Mouse (Mus musculus): Measurements from ENCODE around the gene Gins2.

Gene Gins2

DNA sequence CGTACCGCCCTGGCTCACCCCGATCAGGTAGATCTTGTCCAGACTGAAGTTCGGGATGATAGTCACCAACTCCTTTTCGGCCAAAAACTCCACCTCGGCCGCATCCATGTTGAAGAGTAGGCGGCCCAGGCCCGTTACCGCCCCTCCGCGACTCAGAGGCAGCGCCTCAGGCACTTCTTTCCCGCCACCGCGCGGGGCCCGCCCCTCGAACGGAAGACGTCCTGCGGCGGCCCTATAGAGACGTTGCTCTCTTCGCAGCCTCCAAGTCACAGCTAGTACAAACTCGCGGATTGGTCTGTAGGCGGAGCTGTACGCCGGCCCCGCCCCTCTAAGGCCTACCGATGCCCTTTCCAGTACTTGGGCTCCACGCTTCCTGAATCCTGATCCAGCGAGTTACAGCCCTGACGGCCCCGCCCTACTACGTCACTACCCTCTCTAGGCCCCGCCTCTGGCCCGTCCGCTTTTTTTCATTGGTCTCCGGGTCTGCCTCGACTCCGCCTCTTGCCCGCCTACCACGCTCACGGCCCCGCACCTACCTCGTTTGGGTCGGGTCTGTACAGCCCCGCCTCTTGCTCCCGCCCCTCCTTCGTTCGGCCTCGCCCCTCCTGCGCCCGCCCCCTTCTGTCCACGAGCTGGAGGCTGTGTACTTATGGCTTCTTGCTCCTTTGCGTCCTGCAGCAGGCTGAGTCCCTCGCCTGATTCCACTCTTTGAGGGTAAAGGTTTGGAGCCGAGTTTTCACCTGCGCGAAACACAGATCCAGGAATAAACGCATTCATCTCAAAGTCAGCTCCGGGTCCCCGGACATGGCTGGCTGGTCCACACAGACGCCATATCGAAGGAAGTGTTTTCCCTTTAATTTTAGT, at the start of gene Gins2:
TSS of gene Gins2 (minus strand) at position 397 of the 864 bp plus-strand sequence.
- peak; percentile 99 for DNase-seq (ENCODE audit: low spot score)

DNA sequence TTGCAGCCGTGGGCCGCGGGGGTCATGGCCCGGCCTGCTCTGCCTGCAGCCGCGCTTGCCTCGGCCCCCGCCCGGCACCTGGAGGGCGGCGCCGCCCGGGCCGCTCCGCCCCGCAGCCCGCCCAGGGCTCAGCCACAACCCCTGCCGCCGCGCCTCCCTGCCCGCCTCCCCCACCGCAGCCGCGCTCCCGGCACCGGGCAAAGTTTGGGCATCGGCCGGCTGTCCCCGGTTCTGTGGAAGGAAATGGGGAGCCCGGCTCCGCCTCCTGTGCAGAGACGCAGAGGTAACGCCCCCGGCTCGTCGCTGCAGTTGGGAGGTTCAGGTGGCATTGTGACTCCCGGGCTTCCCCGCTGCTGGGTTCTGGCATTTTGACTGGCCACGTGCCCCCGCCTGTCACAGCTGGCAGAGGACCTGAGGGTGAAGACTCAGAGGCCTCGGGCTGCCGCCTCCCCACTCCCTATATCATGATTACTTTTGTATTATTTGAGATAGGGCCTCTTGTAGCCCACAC, 45.3 kb upstream of the Gins2 start:
- DNase-seq (ENCODE audit: low spot score): peak; percentile 64

DNA sequence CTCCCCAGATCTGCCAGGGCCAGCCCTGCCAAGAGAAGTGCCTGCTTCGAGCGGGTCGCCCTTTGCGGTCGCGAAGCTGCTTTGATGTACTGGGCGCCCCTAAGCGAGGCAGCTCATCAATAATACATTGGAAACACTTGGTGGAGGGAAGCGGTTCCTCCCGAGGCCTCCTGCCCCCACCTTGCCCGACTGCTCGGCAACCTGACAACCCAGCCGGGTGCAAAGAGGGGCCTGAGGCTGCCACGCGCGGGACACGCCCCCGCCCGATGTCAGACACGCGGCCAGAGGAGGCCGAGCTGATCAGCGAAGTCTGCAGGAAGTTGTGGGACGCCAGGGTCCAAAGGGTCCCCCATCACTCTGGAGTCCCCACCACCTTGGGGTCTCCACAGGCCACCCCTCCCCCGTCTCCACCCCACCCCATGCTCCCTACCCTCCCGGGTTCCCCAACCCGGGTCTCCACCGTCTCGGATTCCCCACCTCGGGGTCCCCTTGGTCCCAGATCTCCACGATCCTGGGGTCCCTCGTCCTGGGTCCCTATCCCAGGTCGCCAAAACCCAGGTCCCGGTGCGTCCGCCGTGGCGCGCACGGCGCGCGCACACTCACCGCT, 44.7 kb upstream of the Gins2 start:
- DNase-seq (ENCODE audit: low spot score): peak; percentile 12

DNA sequence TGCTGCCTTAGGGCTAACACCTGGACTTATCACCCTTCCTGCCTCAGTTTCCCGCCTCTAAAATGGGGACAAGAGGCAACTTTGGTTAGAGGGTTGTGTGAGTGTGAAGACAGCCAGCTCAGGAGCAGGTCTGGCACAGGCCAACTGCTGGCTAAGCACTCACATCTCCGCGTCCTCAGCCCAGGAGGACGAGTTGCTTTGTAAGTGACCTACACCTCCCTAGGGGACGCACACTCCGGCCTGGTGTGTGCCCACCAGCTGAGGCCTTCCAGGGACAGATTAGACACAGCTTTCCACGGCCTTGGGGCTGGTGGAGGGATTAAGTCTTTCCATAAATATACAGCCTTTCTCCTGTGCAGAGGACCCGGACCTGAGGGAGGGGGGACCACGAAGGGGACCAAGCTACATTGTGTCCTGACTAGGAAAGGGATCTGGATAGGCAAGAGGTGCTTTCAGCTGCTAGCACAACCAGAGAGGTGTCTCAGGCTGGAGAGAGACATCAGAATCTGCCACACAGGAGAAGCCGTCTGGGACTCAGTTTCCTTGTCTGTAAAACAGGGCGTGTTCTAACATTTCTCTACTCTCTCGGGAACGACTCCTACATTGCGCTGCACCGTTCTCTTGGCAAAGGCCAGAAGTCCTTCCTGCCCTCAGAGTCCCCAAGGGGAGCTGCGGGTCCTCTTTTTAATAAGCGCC, 44.0 kb upstream of the Gins2 start:
- no peak for DNase-seq (ENCODE audit: low spot score)

DNA sequence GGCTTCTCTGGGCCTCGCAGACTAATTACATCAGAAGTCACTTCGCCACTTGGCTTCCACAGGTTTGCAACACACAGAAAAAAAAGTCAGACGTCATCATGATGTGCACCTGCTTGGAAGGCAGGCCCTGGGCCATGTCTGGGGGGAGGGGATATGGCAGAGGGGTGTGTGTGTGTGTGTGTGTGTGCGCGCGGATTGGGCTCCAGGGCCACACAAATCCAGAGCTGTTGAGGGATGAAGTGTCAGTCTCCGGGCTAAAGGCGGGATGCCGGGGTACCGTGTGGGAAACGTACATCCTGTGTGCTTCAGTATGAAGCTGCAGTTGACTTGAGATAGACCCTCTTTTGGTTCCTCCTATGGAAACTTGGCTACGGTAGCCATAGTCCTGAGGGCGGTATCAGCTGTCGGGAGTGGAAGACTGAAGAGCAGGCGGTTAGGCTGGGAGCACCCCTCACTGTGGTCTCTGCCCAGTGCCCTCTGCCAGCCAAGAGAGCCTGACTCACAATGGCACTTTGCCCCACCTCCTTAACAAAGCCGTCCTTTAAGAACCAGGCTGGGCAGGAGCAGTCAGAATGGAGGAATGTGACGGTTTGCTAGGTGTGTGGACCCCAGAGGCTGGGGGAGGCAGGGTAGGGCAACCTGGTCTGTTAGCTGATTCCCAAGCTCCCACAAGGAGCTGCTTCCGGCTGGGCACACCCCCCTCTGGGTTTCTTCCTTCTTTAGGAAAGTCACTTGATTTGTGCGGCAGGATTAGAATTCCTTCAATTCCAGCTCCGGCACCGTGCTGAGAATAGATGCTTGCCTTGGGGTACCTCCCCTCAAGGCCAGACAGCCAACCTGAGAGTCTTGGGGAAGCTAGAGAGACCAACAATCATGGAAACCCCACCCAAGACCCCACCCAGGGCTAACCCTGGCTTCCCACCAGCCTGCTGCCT, 42.6 kb upstream of the Gins2 start:
- DNase-seq (ENCODE audit: low spot score): no peak

DNA sequence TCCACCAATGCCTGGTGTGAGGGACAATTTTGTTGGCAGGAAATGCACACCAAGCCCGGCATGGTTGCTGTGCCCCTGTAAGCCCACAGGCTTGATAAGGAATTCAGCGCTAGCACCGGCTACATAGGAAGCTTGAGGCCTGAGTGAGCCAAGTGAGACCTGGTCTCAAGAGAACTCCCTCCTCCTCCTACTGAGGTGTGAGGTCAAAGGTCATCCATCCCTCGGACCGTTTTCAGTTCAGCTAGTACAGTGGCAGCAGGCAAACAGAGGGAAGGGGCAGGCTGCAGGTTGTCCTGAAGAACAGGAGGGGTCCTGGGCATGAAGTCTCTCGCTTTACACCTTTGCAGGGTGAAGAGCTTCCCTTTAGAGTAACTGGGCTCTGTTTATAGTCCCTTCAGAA, 41.7 kb upstream of the Gins2 start:
- DNase-seq (ENCODE audit: low spot score): no peak

DNA sequence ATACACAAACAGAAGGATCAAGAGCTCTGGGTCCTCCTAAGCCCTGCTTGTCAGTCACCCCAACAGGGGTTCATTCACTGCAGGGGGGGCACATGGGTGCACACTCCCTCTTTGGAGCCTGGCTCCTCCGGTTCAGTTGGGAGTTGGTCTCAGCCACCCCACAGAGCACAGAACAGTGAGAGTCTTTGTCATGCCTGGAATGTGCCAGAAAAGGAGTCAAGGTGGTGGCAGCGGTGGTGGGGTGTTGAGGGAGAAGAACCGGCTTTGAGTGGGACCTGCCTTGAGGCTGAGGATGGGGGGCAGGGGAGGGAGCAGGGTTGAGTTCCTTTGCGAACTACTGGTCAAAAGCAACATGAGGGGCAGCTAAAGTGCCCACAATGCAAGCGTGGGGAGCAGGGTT, 40.9 kb upstream of the Gins2 start:
- no peak for DNase-seq (ENCODE audit: low spot score)

DNA sequence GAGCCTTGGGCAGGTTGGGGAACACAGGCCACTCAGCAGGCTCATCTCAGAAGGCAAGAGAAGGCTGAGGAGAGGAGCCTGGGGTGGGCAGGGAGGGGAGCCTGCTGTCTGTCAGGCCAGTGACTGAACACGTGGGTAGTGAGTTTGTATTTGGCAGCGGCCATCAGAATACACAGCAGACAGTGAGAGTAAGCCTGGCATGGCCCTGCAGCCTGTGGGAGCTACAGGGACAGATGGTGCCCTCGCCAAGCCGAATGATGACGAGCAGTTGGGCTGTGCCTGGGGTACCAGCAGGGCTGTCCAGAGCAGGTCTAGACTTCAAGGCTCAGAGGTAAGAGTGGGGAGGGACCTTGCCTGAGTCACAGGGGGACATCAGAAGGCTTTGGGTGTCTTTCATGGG, 38.2 kb upstream of the Gins2 start:
- DNase-seq (ENCODE audit: low spot score): no peak

DNA sequence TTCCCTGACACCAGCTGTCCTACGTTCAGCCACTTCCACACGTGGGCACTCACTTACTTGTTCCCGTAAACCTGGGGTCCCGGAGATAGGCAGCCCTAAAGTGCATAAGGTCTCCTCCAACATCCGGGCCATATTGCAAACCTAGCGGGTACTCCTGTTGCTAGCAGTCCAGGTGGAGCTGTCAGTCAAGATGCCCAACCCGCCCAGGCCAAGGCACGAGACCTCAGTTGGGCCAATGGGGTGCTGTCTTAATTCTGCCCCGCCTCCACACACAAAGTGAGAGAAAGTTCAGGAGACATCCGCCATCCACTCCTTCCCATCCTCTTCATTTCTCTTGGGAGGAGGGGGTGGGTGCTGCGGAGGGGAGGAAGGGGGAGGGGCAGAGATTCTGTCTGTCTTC, 37.4 kb upstream of the Gins2 start:
- DNase-seq (ENCODE audit: low spot score): no peak

DNA sequence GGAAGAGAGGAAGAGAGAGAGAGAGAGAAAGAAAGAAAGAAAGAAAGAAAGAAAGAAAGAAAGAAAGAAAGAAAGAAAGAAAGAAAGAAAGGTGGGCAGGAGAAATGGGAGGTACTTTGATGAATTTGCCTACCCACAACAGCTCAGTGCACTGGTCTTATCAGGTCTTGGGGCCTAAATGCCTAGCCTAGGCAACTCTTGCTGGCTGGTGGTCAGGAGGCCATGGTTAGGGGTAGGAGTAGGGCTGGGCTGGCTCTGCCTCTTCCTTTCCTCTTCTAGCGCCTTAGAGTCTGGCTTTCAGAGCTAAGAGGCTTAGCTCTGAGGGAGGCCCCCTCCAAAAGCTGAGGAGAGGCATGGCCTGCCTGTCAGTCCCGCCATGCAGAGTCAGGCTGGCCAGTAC, 34.5 kb upstream of the Gins2 start:
- DNase-seq (ENCODE audit: low spot score): no peak

DNA sequence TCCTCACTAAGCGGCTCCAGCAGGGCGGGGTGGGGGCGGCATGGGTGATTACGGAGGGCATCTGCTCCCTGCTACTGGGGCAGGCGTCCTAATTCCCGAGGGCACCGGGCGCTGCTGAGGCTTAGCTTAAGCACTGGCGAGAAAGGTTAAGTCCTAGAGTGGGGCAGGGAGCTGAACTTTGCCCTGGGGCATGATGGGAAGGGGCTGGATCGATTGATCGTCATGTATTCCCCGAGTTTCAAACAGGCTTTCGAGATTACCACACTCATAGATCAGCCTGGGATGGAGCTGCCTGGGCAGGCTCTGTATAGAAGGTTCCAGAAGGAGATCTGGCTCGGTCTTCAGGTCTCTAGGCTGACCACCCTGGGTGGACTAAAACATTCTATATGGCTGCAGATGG, 33.1 kb upstream of the Gins2 start:
- no peak for DNase-seq (ENCODE audit: low spot score)

DNA sequence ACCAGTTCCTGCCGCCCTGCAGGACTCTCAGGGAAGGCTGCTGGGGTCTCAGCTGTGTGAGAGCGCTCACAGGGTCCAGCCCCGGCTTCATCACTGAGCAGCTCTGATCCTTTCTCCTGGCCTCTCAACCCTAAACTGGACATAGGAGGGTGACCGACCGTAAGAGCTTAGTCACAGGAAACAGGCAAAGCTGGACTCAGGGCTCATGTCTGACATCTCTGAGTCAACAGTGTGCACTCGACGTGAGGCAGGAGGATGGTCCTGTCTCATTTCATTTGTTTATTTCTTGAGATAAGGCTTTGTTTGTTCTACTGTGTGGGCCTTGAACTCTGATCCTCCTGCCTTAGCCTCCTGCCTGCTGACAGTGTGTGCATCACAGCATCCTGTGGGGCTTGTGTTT, 31.3 kb upstream of the Gins2 start:
- no peak for DNase-seq (ENCODE audit: low spot score)

DNA sequence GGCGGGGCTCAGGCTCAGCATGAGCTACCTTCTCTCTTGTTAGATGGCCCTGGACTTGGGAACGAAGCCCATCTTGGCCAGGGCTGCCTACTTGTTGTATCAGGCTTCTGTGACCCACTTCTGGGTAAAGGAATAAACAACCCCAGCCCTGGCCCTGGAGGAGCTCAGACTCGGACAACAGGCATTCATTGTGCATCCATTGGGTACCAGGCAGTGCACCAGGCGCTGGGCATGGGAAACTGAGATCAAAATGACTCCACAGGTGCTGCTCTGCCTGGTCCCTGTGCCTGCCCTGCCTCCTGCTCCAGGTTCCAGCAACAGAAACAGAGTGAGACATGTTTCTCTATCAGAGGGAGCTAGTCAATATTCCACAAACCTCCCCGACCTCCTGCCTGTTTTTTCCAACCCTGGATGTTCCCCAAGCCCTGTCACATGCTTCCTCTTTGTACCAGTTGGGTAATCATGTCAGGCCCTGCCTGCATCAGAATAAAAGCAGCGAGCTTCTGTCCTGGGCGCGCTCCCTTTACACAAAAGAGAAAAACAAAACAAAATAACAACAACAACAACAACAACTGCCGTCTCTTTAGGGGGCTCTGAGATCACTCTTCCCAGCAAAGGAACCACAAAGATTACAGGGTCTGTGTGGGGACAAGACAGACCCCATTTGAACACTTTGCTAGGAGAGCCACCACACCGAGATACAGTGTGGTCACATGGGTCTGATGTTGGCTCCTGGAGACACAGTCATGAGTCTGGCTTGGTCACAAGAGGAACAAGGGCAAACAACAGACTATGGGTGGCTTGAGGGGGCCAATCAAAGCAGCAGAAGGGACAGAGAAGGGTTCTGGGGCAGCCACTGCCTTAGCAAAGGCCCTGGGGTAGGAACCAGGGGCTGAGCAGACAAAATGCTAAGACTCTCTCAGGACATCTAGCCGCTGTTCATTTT, 30.4 kb upstream of the Gins2 start:
- DNase-seq (ENCODE audit: low spot score): no peak

DNA sequence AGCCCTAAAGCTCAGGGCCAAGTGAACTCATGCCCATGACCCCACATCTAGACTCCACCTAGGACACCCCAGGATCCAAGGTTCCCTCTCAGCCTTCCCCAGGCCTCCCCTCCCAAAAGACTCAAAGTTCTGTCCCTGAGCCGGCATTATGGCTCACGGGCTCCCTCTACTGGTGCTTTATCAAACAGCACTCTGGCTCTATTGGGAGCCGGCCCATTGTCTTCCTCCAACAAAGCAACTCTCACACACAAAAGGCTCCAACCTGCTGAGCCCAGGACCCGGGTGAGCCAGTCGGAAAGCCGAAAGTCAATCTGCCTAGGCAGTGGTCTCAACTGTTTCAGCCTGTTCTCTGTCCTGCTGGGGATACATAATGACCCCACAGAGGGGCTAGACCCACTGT, 29.0 kb upstream of the Gins2 start:
- peak; percentile 49 for DNase-seq (ENCODE audit: low spot score)

DNA sequence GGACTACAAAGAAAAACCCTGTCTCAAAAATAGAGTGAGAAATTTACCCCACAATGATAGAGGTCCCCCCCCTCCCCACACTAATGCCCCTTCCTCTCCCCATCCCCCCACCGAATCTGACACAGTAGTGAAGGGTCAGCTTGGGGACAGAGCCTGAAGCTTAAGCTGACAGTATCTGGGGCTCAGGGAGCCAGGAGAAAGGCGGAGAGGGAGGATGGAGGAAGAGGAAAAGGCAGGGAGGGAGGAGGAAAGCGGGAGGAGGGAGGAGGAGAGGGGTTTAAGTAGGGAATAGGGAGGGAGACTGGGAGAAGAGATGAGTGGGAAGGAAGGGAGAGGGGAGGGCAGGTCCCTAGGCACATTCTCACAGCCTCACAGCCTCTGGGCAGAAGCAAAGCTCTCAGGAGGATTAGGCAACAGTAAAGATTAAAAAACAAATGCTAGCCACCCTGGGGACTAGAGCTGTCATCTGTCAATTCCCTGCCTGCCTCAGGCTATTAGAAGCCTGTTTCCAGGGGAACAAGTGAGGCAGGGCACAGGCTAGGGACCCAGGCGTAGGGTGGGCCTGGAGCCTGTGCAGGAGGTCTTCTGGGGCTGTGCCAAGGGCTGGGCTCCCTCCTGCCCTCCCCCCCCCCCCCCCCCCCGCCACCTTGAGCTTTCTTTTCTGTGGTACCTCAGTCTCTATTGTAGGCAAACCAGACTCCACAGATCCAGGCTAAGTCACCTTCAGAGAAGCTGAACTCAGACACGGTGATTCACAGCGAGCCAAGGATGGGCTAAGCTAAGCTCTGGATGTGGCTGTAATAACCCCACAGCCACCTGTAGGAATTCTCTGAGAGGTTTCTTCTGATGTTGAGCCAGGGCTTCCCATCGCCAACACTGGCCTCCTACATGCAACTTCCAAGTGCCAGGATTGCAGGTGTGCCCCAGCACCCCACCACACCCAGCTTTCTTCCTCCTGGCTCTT, 27.8 kb upstream of the Gins2 start:
- DNase-seq (ENCODE audit: low spot score): no peak

DNA sequence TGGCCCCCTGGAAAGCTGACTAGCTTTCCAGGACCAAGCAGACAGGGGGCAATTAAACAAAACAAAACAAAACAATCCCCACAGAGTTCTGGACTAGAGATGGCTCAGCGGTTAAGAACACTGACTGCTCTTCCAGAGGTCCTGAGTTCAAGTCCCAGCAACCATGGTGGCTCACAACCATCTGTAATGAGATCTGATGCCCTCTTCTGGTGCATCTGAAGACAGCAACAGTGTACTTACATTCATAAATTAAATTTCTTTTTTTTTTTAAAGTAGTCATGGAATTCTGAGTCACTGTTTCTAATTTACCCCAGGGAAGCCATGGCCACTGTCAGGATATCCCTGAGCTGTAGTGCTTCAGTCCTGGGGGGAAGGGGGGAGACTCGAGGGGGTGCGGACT, 25.4 kb upstream of the Gins2 start:
- no peak for DNase-seq (ENCODE audit: low spot score)

DNA sequence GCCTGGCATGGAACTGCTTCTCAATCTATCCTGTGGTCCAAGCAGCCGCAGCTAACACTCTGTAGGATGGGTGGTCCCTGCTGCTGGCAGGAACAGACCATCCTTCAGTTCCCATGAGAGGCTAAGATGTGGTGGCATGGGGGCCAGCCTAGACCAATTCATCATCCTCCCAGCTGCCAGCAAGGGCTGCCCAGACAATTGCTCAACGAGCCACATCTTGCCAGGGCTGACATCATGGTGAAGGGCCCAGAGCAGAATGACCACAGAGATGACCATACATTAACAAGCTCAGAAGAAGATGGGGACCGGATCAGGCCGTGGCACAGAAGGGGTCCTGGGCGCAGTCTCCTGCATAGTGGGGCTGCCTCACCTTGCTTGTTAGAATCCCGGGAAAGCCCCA, 21.7 kb upstream of the Gins2 start:
- no peak for DNase-seq (ENCODE audit: low spot score)

DNA sequence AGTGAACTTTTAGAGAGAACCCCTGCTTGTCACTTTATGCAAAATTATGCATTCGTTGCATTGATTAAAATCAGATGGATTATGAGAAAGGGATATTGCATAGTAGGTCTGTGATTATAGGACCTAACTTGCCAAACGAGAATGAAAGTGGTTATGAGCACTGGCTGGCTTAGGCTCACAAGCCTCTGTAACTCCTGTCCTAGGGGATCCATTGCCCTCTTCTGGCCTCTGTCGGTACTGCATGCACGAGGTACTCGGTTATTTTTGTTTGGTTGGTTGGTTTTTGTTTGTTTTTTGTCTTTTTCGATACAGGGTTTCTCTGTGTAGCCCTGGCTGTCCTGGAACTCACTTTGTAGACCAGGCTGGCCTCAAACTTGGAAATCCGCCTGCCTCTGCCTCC, 18.8 kb upstream of the Gins2 start:
- DNase-seq (ENCODE audit: low spot score): peak; percentile 59

DNA sequence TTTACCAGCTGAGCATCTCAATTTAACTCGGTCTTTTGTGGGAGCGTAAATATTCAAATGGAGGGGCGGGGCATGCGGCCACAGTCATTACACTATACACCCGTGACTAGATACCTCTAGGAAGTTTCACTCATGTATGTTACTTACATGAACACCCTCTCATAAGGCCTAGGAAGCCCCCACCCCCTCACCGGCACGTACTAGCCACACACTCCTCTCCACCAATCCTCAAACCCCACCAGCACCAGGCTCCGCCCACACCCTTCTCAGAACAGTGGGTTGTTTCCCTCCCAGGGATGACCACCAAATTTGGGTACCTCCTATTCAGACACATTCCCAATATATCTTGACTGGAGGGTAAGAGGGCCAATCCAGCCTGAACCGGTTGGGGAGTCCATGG, 18.4 kb upstream of the Gins2 start:
- DNase-seq (ENCODE audit: low spot score): no peak

DNA sequence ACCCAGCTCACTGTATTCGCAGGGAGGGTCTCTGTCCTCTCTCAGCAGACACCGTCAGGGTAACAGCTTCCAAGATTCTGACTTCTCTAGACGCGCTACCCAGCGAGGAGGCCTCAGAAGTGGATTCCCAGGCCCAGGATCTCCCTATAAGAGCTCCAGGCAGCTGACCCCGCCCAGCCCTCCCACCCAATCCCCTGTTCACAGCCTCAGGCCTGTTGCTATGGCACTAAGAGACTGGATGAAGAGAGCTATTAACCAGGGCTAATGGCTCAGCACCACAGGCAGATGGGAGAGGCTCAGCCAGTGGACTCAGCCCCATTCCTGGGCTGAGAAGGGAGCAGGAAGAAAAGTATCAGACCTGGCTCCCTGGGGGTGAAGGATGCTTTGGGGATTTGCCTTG, 13.6 kb upstream of the Gins2 start:
- DNase-seq (ENCODE audit: low spot score): no peak
